Mouse (Mus musculus) adrenal gland, postnatal 36 days (tissue): Measurements from ENCODE around the gene Gm5426. TPM values are rescaled to one million over a fixed set of nuclear protein-coding genes. Genes with fewer than 3 reads are reported as not detected.
"Not testable (repeated sequence)": the region's sequence is repeated elsewhere in the genome, so short reads cannot be mapped to it uniquely, and the experiment has no call there.

Experiments used
- DNase-seq, 2 experiments: peaks; one replicate each; pipeline ENCODE4 v3.0.0; 2021; ENCODE audit warnings: mixed read lengths in 1 of 2
- long read RNA-seq, 2 experiments: library from polyadenylated mRNA; stranded (forward); transcript quantifications; one replicate each; pipeline ENCODE4 v2.0.0; 2021; ENCODE audit warnings: borderline sequencing depth in 2 of 2
- total RNA-seq, 2 experiments: library from RNA; stranded (reverse); gene quantifications; 2 replicates each; pipeline ENCODE4 v1.2.3; 2021

Gm5426 gene
- not detected for total RNA-seq
- long read RNA-seq, experiment 1, result 0 reads
- long read RNA-seq, experiment 2, result 0 reads

GRCm38 (mm10) chr10:96136451-96136850, at the start of gene Gm5426:
Gm5426 (plus strand) TSS chr10:96136603.
- DNase-seq, result not testable (repeated sequence)

GRCm38 (mm10) chr10:96089744-96090143, 46.7 kb upstream of the Gm5426 start:
- no peak for DNase-seq

DNA sequence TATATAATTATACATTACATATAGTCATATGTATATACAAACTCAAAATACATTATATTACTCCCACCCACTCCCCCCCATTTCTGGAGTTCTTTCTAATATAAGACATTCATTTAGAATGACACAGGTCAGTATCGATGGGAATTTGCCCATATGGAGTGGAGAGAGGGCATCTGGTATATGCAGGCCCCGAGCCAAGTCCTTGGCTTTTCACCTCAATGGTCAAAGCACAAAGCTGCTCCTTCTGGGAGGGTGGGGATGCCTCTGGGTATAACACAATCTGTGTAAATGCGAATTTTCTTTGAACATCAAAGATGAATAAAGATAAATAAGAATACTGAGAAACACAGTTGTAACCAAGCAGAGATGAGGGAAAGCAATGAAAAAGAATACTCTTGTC, 46.0 kb upstream of the Gm5426 start:
- DNase-seq, result no peak

GRCm38 (mm10) chr10:96093890-96094531, 42.4 kb upstream of the Gm5426 start:
- no peak for DNase-seq

DNA sequence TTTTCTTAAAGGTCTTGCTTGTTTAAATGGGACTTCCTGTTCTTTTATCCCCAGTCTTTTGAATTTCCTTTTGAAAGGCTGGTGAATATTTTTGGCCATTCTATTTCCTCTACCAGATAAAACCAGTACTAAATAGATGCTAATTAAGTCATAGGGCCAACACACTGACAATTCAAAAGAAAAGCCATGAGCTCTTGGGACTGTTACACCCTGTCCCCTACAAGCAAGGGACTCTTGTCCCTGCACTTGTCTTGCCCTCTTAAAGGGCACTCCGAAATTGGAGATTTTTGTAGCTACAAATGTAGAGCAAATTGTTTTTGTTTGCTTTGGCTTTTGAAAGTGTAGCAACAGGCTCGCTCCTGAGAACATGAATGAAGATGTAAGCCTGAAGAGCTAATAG, 41.8 kb upstream of the Gm5426 start:
- no peak for DNase-seq

- DNase-seq, result no peak
Observed at GRCm38 (mm10) chr10:96096730-96097129, 39.7 kb upstream of the Gm5426 start.

DNA sequence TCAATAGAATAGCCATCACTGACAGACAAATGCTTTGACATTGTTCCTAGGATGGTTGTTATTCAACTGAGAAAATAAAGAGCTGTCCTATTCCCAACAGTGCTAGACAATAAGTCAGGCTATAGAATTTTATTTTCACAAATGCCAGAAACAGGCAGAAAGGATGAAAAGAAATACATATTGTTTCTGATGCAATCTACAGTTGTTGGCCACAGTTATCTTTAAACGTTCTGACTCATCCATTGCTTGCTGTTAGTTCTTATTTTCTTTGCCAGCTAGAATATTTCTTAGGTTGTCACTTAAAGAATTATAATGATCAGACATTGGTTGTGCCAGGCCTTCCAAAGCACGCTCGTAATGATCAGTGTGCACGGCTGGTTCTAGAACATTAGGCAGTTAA, 35.4 kb upstream of the Gm5426 start:
- no peak for DNase-seq

DNA sequence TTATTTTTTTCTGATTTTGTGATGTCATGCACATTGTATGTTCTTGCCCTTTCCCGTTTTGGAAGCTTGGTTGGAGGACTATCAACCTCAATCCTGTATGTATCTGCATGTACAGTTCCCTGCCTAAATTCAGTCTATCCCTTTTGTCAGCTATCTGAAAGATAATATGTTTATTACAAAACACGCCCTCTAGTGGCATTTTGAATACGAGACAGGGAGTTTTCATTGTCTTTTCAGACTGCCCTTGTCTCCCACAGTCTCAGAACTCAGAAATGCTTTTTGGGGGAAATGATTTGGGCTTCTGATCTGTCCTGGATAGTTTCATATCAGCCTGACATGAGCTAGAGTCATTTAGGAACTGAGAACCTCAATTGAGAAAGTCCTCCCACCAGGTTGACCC, 32.2 kb upstream of the Gm5426 start:
- no peak for DNase-seq

DNA sequence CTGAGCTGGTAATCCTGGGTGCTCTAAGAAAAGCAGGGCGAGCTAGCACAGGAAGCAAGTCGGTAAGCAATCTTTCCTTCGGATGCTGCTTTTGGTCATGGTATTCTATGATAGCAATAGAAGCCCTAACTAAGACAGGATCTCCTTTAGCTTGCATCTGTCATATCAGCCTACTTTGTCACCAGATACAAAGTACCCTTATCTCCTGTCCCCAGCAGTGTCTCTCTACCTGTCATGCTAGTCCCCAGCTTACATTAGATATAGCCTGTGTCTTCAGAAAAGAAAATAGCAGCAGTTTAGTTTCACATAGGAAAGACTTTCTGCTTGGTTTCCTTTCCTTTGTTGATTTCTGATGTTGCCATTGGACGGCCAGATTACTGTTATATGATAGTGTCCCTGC, 31.8 kb upstream of the Gm5426 start:
- DNase-seq, result no peak

- peak in 1 of 2 experiments; percentile 14 for DNase-seq
Observed at GRCm38 (mm10) chr10:96105124-96105523, 31.3 kb upstream of the Gm5426 start.

GRCm38 (mm10) chr10:96106972-96107720, 29.3 kb upstream of the Gm5426 start:
- no peak for DNase-seq

- DNase-seq, result no peak
Observed at GRCm38 (mm10) chr10:96107825-96108224, 28.6 kb upstream of the Gm5426 start.

DNA sequence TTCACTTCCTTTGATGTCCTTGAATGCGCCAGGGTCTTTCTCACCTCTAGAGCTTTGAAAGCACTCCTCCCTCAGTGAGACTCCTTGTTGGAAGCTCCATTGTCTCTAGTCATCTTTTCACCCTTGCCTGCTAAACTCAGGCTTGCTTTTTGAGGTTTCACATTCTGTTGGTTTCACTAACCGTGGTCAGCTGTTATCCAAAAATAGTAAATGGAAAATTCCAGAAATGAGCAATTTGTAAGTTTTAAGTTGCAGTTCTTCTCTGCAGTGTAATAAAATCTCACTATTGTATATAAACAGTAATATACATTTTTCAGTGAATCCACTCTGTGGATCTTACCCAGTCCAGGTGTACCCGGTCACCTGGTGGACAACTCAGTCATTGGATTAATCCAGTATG, 21.1 kb upstream of the Gm5426 start:
- no peak for DNase-seq

DNA sequence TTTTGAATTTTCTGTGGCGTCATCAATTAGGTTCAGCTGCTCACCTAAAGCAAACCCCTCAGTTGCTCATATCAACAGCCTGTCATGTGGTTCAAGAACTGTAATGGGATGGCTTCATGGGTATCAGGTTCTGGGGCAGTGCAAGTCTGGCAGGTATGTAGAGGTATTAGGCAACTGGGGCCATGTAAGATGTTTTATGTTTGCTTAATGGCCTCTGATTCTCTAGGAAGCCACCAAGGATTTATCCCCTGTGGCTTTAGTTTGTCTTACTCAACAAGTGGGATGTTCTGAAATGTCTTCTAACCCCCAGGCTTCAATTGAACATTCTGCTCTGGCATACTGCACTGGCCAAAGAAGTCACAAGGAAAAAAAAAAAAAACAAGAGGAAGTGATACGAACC, 15.6 kb upstream of the Gm5426 start:
- DNase-seq, result no peak

DNA sequence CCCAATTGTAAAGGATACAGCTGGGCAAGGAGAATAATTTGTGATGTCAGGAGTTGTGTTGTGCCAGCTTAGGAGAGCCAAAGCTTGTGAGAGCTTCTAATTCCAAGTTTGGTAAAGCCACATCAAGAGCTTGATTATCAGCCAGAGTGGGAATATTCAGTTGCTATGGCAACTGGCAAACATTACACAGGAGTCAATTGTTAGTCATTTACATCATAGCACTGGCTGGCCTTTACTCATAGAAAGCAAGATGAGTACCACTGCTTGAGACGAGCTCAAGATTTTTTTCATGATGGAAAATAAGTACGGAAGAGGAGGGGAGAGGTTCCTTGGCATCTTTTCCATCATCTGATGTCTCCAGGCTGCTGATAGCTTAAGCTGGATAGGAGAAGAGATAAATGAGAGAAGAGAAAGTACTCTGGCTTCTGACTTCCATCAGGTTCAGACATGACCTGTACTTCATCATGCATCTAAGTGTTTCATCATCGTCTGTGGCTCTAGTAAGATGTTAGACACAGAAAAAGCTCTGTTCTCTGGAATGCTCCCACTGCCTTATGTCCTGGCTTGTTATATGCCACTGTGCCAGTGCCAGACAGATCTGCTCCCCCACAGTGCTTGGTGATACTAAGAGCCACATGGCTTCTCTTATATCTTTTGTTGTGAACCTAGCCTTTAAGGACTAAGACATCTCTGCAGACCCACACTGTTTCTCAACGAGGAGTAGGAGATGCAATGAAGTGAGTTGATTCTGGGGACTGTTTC, 15.0 kb upstream of the Gm5426 start:
- no peak for DNase-seq

GRCm38 (mm10) chr10:96123885-96124284, 12.5 kb upstream of the Gm5426 start:
- no peak for DNase-seq

- no peak for DNase-seq
Observed at GRCm38 (mm10) chr10:96124290-96124689, 12.1 kb upstream of the Gm5426 start.

DNA sequence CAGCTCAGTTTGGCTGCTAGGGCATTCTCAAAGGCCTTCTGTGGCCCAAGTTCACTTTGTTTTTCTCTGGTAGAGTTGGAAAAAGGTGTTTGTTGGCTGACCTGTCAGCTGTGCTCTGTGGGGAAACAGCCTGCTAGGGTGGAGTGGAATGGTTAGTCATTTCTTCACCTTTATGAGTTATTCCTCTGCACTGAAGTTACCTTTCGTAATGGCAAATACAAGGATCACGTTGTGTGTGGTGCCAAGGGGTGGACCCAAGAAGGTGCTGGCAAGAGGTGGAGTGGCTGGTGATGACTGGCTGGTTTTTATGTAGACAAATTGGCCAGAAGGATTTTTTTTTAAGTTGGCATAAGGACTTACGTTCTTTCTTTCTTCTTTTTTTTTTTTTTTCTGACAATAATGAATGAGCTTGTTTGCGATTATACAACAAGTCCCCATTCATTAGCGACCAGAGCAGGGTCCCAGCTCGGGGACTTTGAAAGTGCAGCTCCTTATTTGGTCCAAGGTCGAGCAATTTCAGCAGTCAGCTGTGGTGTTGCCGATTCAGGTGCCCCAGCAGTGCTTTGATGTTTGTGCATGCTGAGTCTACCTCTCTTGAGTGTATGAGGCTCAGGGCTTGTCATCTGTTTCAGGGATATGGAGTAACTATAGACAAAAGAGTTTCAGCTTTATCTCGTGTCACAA, 10.5 kb upstream of the Gm5426 start:
- no peak for DNase-seq

DNA sequence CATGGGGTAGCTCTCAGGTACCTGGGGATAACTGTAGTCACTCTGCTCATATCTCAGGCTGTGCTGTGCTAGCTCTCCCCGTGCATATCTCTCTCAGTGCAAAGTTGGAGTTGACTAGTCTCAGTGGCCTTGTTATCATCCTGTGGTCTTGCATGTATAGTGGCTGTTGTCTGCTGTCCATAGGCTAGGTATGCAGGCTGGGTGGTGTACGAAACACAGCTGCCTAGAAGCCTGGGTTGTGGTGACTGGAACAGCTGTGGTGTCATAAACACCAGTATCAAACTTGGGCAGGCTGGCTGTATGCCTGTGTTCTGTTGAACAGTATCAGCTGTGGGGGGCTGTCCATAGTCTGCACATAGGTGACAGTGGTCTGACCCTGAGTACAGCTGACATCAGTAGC, 7.2 kb upstream of the Gm5426 start:
- no peak for DNase-seq

- DNase-seq, result no peak
Observed at GRCm38 (mm10) chr10:96130406-96130805, 6.0 kb upstream of the Gm5426 start.

DNA sequence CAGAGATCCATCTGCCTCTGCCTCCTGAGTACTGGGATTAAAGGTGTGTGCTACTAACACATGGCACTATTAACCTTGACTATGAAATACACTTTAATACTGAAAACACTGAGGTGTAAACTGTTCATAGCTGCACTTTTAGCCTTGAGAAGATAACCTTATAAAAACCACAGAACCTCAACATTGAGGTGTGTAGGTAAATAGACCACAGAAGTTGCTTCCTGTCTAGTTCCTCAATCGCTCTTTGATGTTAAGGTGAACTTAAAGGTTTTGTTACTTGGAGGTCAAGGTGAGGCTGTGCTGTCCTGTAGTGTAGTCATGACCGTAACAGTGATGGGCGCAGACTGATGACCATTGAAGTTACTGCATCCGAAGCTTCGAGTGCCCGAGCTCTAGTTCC, 5.3 kb upstream of the Gm5426 start:
- no peak for DNase-seq

DNA sequence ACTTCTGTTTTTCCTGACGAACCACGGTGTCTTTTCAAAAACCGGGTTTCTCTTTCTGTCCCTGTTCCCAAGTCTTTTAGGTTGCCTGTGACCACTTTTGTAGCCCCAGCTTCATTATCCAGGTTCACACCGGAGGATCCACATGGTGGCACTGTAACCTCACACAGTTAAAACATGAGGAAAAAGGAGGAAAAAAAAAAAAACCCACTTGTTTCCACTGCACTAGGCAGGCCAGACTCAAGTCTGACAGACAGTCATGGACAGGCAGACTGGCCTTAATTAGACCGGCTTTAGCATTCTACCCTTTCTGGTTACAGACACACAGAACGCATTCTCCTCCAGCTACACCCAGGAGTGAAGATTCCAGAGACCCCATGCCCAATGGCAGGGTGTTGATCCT, 4.2 kb upstream of the Gm5426 start:
- DNase-seq, result peak; percentile 55 to 60

- no peak for DNase-seq
Observed at GRCm38 (mm10) chr10:96138585-96138984, 2.2 kb downstream of the Gm5426 start.
